Mouse (Mus musculus): ENCODE results near the gene Cacng8. TPM values are rescaled to one million over a fixed set of nuclear protein-coding genes. Genes with fewer than 3 reads are reported as not detected.

Cacng8 gene
- polyA plus RNA-seq, 1 experiment, result 0.82 TPM

DNA sequence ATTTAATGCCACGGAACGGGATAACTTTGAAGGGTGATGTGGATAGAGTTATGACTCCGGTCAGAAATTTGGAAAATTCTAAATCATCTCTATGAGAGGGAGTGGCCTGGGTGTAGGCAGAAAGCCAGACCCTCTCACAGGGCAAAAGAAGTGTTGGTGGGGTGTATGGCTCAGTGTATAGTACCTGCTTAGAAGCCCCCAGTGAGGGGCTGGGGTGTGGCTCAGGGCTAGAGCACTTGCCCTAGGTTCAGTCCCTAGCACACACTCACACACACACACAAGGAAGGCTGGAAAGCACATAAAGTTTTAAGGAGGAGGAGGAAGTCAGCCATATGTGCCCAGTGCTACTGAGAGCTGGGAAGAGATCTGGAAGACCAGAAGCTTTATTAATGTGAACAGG is 30.8 kb downstream of the Cacng8 start:
- no peak for DNase-seq
- TF ChIP-seq CTCF (IDR thresholded peaks at IDR 0.05; ENCODE audit: borderline replicate concordance, control insufficient read depth, extremely low read depth, insufficient read depth, low read length, poor library complexity), result no peak
- TF ChIP-seq POLR2A (IDR thresholded peaks at IDR 0.05; ENCODE audit: control insufficient read depth, extremely low read depth, insufficient read depth, low read length, poor library complexity), result no peak
- Histone ChIP-seq H3K36me3 (ENCODE audit: control insufficient read depth, insufficient read depth, low read length) (no peaks in the 10 kb centered on the region), H3K27me3 (ENCODE audit: control insufficient read depth, insufficient read depth, low read length) (no peaks in the 10 kb centered on the region; the same call in 1 of the 2 replicates), H3K4me3 (ENCODE audit: control insufficient read depth, insufficient read depth, low read length) (no peak overlapping the region), H3K4me1 (replicated peaks; ENCODE audit: control insufficient read depth, insufficient read depth, low read length) (no peaks in the 10 kb centered on the region), H3K27ac (ENCODE audit: control insufficient read depth, insufficient read depth, low read length) (no peak overlapping the region)
- 91% methylated on average over 3 of the region's 3 CpGs for WGBS

DNA sequence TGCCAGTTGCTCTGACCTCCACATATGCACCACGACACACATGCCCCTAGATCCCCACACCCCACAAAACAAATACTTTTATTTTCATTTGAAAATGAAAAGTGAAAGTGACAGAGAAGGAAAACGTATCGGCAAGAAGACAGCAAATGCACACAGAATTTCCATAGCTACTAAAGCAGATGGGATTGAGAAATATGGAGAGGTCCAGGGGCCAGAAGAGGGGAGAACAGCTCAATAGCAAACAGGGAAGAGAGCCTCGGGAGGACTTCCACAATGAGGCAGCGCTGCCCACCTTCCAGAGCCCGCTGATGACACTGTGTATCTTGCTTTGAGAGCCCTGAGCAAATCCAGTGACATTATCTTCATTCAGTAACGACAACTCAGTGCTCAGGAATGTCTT is 31.6 kb downstream of the Cacng8 start:
- Histone ChIP-seq H3K4me1 (replicated peaks; ENCODE audit: control insufficient read depth, insufficient read depth, low read length) (no peaks in the 10 kb centered on the region), H3K4me3 (ENCODE audit: control insufficient read depth, insufficient read depth, low read length) (no peak overlapping the region), H3K36me3 (ENCODE audit: control insufficient read depth, insufficient read depth, low read length) (no peaks in the 10 kb centered on the region), H3K27ac (ENCODE audit: control insufficient read depth, insufficient read depth, low read length) (no peak overlapping the region), H3K27me3 (ENCODE audit: control insufficient read depth, insufficient read depth, low read length) (no peaks in the 10 kb centered on the region; the same call in 1 of the 2 replicates)
- DNase-seq, result no peak
- TF ChIP-seq CTCF (IDR thresholded peaks at IDR 0.05; ENCODE audit: borderline replicate concordance, control insufficient read depth, extremely low read depth, insufficient read depth, low read length, poor library complexity) (no peak), POLR2A (IDR thresholded peaks at IDR 0.05; ENCODE audit: control insufficient read depth, extremely low read depth, insufficient read depth, low read length, poor library complexity) (no peak)
- 44% methylated on average over 7 of the region's 7 CpGs for WGBS

GRCm38 (mm10) chr7:3423430-3423829 is 32.9 kb downstream of the Cacng8 start:
- H3K4me3 ChIP-seq (ENCODE audit: control insufficient read depth, insufficient read depth, low read length), result no peak overlapping the region
- peak; percentile 8 for DNase-seq
- H3K36me3 ChIP-seq (ENCODE audit: control insufficient read depth, insufficient read depth, low read length), result no peaks in the 10 kb centered on the region
- no peak for TF ChIP-seq POLR2A (IDR thresholded peaks at IDR 0.05; ENCODE audit: control insufficient read depth, extremely low read depth, insufficient read depth, low read length, poor library complexity)
- TF ChIP-seq CTCF (IDR thresholded peaks at IDR 0.05; ENCODE audit: borderline replicate concordance, control insufficient read depth, extremely low read depth, insufficient read depth, low read length, poor library complexity), result no peak
- no peaks in the 10 kb centered on the region for H3K4me1 ChIP-seq (replicated peaks; ENCODE audit: control insufficient read depth, insufficient read depth, low read length)
- H3K27me3 ChIP-seq (ENCODE audit: control insufficient read depth, insufficient read depth, low read length), result no peaks in the 10 kb centered on the region; the same call in 1 of the 2 replicates
- H3K27ac ChIP-seq (ENCODE audit: control insufficient read depth, insufficient read depth, low read length), result no peak overlapping the region
- 22% methylated on average over 30 of the region's 30 CpGs for WGBS

- Histone ChIP-seq H3K36me3 (ENCODE audit: control insufficient read depth, insufficient read depth, low read length) (no peaks in the 10 kb centered on the region), H3K27me3 (ENCODE audit: control insufficient read depth, insufficient read depth, low read length) (no peaks in the 10 kb centered on the region; the same call in 1 of the 2 replicates), H3K4me3 (ENCODE audit: control insufficient read depth, insufficient read depth, low read length) (no peak within 1 kb of the TSS), H3K4me1 (replicated peaks; ENCODE audit: control insufficient read depth, insufficient read depth, low read length) (no peaks in the 10 kb centered on the region), H3K27ac (ENCODE audit: control insufficient read depth, insufficient read depth, low read length) (no peak within 1 kb of the TSS)
- TF ChIP-seq CTCF (IDR thresholded peaks at IDR 0.05; ENCODE audit: borderline replicate concordance, control insufficient read depth, extremely low read depth, insufficient read depth, low read length, poor library complexity) (no peak), POLR2A (IDR thresholded peaks at IDR 0.05; ENCODE audit: control insufficient read depth, extremely low read depth, insufficient read depth, low read length, poor library complexity) (no peak)
- DNase-seq, result no peak
- 73% methylated on average over 4 of the region's 4 CpGs for WGBS
These were observed 33.4 kb downstream of the Cacng8 start, which contains the start of gene Cacng6 for GRCm38 (mm10) chr7:3423895-3424294. TSS of gene Cacng6 (plus strand) at chr7:3424195.

GRCm38 (mm10) chr7:3425141-3425540 is 34.7 kb downstream of the Cacng8 start:
- H3K27me3 ChIP-seq (ENCODE audit: control insufficient read depth, insufficient read depth, low read length), result no peaks in the 10 kb centered on the region; the same call in 1 of the 2 replicates
- WGBS, result 93% methylated on average over 5 of the region's 5 CpGs
- no peak overlapping the region for H3K4me3 ChIP-seq (ENCODE audit: control insufficient read depth, insufficient read depth, low read length)
- H3K4me1 ChIP-seq (replicated peaks; ENCODE audit: control insufficient read depth, insufficient read depth, low read length), result no peaks in the 10 kb centered on the region
- no peak for TF ChIP-seq CTCF (IDR thresholded peaks at IDR 0.05; ENCODE audit: borderline replicate concordance, control insufficient read depth, extremely low read depth, insufficient read depth, low read length, poor library complexity)
- TF ChIP-seq POLR2A (IDR thresholded peaks at IDR 0.05; ENCODE audit: control insufficient read depth, extremely low read depth, insufficient read depth, low read length, poor library complexity), result no peak
- no peak for DNase-seq
- H3K36me3 ChIP-seq (ENCODE audit: control insufficient read depth, insufficient read depth, low read length), result no peaks in the 10 kb centered on the region
- H3K27ac ChIP-seq (ENCODE audit: control insufficient read depth, insufficient read depth, low read length), result no peak overlapping the region

- Histone ChIP-seq H3K27me3 (ENCODE audit: control insufficient read depth, insufficient read depth, low read length) (no peaks in the 10 kb centered on the region), H3K4me1 (replicated peaks; ENCODE audit: control insufficient read depth, insufficient read depth, low read length) (no peaks in the 10 kb centered on the region), H3K4me3 (ENCODE audit: control insufficient read depth, insufficient read depth, low read length) (no peak overlapping the region), H3K36me3 (ENCODE audit: control insufficient read depth, insufficient read depth, low read length) (no peaks in the 10 kb centered on the region), H3K27ac (ENCODE audit: control insufficient read depth, insufficient read depth, low read length) (no peak overlapping the region)
- no peak for DNase-seq
- TF ChIP-seq CTCF (IDR thresholded peaks at IDR 0.05; ENCODE audit: borderline replicate concordance, control insufficient read depth, extremely low read depth, insufficient read depth, low read length, poor library complexity), result no peak
- TF ChIP-seq POLR2A (IDR thresholded peaks at IDR 0.05; ENCODE audit: control insufficient read depth, extremely low read depth, insufficient read depth, low read length, poor library complexity), result no peak
- WGBS, result 80% methylated on average over 6 of the region's 6 CpGs
These were observed 39.7 kb downstream of the Cacng8 start for GRCm38 (mm10) chr7:3430161-3430560.

DNA sequence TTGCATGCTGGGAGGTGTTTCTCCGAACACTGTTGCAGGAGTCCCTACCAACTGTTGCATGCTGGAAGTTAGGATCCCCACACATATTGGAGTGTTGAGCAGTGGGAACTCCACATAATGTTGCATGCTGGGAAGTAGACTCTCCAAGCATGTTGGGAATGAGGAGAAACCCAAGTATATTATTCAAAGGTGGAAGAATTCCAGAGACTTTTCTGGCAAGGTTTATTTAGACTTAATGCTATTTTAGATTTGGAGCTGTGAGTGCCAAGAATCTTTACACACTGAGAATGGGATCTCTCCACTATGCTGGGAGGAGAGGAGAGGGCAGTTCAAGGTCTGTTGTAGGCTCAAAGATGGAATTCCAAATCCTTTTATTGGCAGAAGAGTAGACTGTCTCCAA is 41.6 kb downstream of the Cacng8 start:
- no peaks in the 10 kb centered on the region for H3K4me1 ChIP-seq (replicated peaks; ENCODE audit: control insufficient read depth, insufficient read depth, low read length)
- no peak for TF ChIP-seq POLR2A (IDR thresholded peaks at IDR 0.05; ENCODE audit: control insufficient read depth, extremely low read depth, insufficient read depth, low read length, poor library complexity)
- TF ChIP-seq CTCF (IDR thresholded peaks at IDR 0.05; ENCODE audit: borderline replicate concordance, control insufficient read depth, extremely low read depth, insufficient read depth, low read length, poor library complexity), result no peak
- DNase-seq, result no peak
- no peaks in the 10 kb centered on the region for H3K36me3 ChIP-seq (ENCODE audit: control insufficient read depth, insufficient read depth, low read length)
- H3K4me3 ChIP-seq (ENCODE audit: control insufficient read depth, insufficient read depth, low read length), result no peak overlapping the region
- no peak overlapping the region for H3K27ac ChIP-seq (ENCODE audit: control insufficient read depth, insufficient read depth, low read length)
- no peaks in the 10 kb centered on the region for H3K27me3 ChIP-seq (ENCODE audit: control insufficient read depth, insufficient read depth, low read length)
- WGBS, result 100% methylated on average over 1 of the region's 1 CpGs

Data from thymus, adult 2 months (tissue).